Mouse (Mus musculus): Measurements from ENCODE around the gene Sp100. TPM values are rescaled to one million over a fixed set of nuclear protein-coding genes. Genes with fewer than 3 reads are reported as not detected.
A peak's percentile ranks its signal among the peaks of the same experiment; 100 is the strongest.

Sp100 gene
- polyA plus RNA-seq, 1 experiment from 2014 or later = 1.9 TPM

DNA sequence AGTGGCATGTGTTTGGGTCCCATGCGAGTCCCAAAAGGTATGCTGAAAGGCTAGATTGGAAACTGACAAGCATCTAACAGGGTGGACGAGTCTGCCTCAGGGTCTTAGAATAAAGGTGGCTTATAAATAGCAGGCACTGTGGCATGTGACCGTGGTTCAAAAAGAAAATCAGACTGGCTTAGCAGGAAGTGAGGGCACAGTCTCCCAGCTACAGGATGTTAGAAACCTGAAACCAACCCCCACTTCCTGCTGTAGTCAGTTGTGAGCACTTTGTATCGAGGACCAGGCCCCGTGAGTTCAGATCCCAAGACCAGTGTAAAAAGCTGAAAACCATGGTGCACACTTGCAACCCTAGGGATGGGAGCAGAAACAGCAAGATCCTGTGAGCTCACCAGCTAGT is 37.6 kb downstream of the Sp100 start:
- H3K27me3 ChIP-seq (ENCODE audit: control insufficient read depth, insufficient read depth, low read length) = no peaks in the 10 kb centered on the region
- no peak for ATAC-seq (ENCODE audit: low FRiP score, low TSS enrichment)
- DNase-seq = no peak
- no peaks in the 10 kb centered on the region for H3K9me3 ChIP-seq (ENCODE audit: control insufficient read depth, low read length)
- H3K4me2 ChIP-seq (ENCODE audit: low read length) = no peak overlapping the region
- no peaks in the 10 kb centered on the region for H3K4me1 ChIP-seq (ENCODE audit: control insufficient read depth, insufficient read depth, low read length)
- no peak overlapping the region for H3K4me3 ChIP-seq (replicated peaks; ENCODE audit: low read depth, low read length)
- H3K27ac ChIP-seq (replicated peaks; ENCODE audit: low read depth, low read length) = no peak overlapping the region
- WGBS = 83% methylated on average over 5 of the region's 5 CpGs
- H3K9ac ChIP-seq (replicated peaks; ENCODE audit: low read length) = no peak overlapping the region
- H3K36me3 ChIP-seq (ENCODE audit: control insufficient read depth, insufficient read depth, low read length) = no peaks in the 10 kb centered on the region

DNA sequence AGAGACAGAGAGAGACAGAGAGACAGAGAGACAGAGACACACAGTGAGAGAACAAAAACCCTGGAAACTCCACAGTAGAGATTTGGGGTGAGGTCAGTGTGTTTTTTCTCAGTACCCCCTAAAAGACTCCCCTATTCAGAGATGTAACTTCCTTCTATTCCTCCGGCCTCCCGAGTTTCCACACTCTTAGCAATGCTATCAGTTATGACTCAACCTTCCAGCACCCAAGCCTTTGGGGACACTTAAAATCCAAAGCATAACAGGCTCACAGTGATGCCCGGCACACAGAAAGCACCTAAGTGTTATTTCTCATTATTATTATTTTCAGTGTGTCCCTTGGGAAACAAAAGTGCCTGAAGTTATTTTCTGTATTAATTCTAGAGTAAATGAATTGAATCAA is 40.8 kb downstream of the Sp100 start:
- no peak overlapping the region for H3K9ac ChIP-seq (replicated peaks; ENCODE audit: low read length)
- WGBS = 82% methylated on average over 3 of the region's 3 CpGs
- no peak overlapping the region for H3K27ac ChIP-seq (replicated peaks; ENCODE audit: low read depth, low read length)
- H3K4me3 ChIP-seq (replicated peaks; ENCODE audit: low read depth, low read length) = no peak overlapping the region
- no peak overlapping the region for H3K4me2 ChIP-seq (ENCODE audit: low read length)
- no peaks in the 10 kb centered on the region for H3K27me3 ChIP-seq (ENCODE audit: control insufficient read depth, insufficient read depth, low read length)
- no peaks in the 10 kb centered on the region for H3K36me3 ChIP-seq (ENCODE audit: control insufficient read depth, insufficient read depth, low read length)
- DNase-seq = no peak
- H3K9me3 ChIP-seq (ENCODE audit: control insufficient read depth, low read length) = no peaks in the 10 kb centered on the region
- H3K4me1 ChIP-seq (ENCODE audit: control insufficient read depth, insufficient read depth, low read length) = no peaks in the 10 kb centered on the region
- ATAC-seq (ENCODE audit: low FRiP score, low TSS enrichment) = no peak

DNA sequence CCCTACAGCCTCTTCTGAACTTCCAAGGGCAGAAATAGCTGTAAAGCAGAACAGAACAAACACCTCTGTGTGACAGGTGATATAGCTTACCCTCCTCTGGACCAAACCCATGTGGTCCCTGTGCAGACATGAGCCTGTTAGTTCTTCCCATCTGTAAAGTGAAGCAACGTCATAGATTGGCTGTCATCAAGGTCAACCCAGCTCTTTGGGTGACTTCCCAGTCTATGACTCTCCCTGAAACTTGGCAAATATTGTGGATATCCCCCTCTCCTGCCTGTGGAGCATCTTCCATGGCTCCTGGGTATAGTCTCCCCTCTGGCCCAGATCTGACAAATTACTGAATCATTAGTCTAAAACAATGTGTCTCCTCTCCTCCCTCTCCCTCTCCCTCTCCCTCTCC is 42.5 kb downstream of the Sp100 start:
- WGBS = 88% methylated on average over 1 of the region's 1 CpGs
- ATAC-seq (ENCODE audit: low FRiP score, low TSS enrichment) = no peak
- no peak overlapping the region for H3K9ac ChIP-seq (replicated peaks; ENCODE audit: low read length)
- H3K4me3 ChIP-seq (replicated peaks; ENCODE audit: low read depth, low read length) = no peak overlapping the region
- no peak for DNase-seq
- H3K4me1 ChIP-seq (ENCODE audit: control insufficient read depth, insufficient read depth, low read length) = no peaks in the 10 kb centered on the region
- H3K9me3 ChIP-seq (ENCODE audit: control insufficient read depth, low read length) = no peaks in the 10 kb centered on the region
- no peaks in the 10 kb centered on the region for H3K36me3 ChIP-seq (ENCODE audit: control insufficient read depth, insufficient read depth, low read length)
- no peak overlapping the region for H3K4me2 ChIP-seq (ENCODE audit: low read length)
- no peak overlapping the region for H3K27ac ChIP-seq (replicated peaks; ENCODE audit: low read depth, low read length)
- H3K27me3 ChIP-seq (ENCODE audit: control insufficient read depth, insufficient read depth, low read length) = no peaks in the 10 kb centered on the region

DNA sequence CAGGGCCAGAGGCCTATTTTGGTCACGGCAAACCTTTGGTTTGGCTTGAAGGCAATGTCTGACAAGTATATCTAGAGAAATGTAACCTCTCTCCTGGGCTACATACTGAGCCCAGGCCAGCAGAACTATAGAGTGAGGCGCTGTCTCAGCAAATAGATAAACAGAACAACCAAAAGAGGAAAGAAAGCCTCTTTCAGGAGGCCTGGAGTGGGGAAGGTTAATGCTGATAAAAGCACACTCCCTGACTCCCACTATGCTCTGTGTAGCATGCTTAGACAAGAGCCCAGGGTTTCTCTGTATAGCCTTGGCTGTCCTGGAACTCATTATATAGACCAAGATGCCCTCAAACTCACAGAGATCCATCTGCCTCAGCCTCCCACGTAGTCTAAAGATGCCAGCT is 43.5 kb downstream of the Sp100 start:
- H3K27ac ChIP-seq (replicated peaks; ENCODE audit: low read depth, low read length) = no peak overlapping the region
- 86% methylated on average over 3 of the region's 3 CpGs for WGBS
- ATAC-seq (ENCODE audit: low FRiP score, low TSS enrichment) = no peak
- DNase-seq = no peak
- no peak overlapping the region for H3K9ac ChIP-seq (replicated peaks; ENCODE audit: low read length)
- H3K4me1 ChIP-seq (ENCODE audit: control insufficient read depth, insufficient read depth, low read length) = no peaks in the 10 kb centered on the region
- no peaks in the 10 kb centered on the region for H3K9me3 ChIP-seq (ENCODE audit: control insufficient read depth, low read length)
- H3K36me3 ChIP-seq (ENCODE audit: control insufficient read depth, insufficient read depth, low read length) = no peaks in the 10 kb centered on the region
- no peak overlapping the region for H3K4me3 ChIP-seq (replicated peaks; ENCODE audit: low read depth, low read length)
- H3K27me3 ChIP-seq (ENCODE audit: control insufficient read depth, insufficient read depth, low read length) = no peaks in the 10 kb centered on the region
- no peak overlapping the region for H3K4me2 ChIP-seq (ENCODE audit: low read length)

DNA sequence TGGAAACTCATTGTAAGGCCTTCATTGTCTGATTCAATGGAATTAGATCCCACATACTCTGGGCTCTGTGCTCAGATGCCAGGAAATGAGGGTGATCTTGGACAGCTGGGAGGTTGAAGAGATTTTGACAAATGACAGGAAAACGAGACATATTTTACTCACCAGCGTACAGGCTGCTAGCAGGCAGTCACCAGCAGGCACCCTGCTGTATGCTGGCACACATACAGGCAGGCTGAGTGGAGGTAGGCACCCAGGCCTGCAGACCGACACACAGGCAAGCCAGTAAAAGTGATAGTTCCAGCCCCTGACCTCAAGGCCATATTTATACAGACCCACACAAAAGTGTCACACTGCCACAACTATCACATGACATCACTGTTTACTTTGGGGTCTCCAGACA is 45.9 kb downstream of the Sp100 start:
- H3K9ac ChIP-seq (replicated peaks; ENCODE audit: low read length) = no peak overlapping the region
- no peaks in the 10 kb centered on the region for H3K36me3 ChIP-seq (ENCODE audit: control insufficient read depth, insufficient read depth, low read length)
- H3K4me3 ChIP-seq (replicated peaks; ENCODE audit: low read depth, low read length) = no peak overlapping the region
- ATAC-seq (ENCODE audit: low FRiP score, low TSS enrichment) = no peak
- no peak for DNase-seq
- no peaks in the 10 kb centered on the region for H3K27me3 ChIP-seq (ENCODE audit: control insufficient read depth, insufficient read depth, low read length)
- H3K27ac ChIP-seq (replicated peaks; ENCODE audit: low read depth, low read length) = no peak overlapping the region
- H3K4me1 ChIP-seq (ENCODE audit: control insufficient read depth, insufficient read depth, low read length) = no peaks in the 10 kb centered on the region
- no peaks in the 10 kb centered on the region for H3K9me3 ChIP-seq (ENCODE audit: control insufficient read depth, low read length)
- 83% methylated on average over 3 of the region's 3 CpGs for WGBS
- no peak overlapping the region for H3K4me2 ChIP-seq (ENCODE audit: low read length)

DNA sequence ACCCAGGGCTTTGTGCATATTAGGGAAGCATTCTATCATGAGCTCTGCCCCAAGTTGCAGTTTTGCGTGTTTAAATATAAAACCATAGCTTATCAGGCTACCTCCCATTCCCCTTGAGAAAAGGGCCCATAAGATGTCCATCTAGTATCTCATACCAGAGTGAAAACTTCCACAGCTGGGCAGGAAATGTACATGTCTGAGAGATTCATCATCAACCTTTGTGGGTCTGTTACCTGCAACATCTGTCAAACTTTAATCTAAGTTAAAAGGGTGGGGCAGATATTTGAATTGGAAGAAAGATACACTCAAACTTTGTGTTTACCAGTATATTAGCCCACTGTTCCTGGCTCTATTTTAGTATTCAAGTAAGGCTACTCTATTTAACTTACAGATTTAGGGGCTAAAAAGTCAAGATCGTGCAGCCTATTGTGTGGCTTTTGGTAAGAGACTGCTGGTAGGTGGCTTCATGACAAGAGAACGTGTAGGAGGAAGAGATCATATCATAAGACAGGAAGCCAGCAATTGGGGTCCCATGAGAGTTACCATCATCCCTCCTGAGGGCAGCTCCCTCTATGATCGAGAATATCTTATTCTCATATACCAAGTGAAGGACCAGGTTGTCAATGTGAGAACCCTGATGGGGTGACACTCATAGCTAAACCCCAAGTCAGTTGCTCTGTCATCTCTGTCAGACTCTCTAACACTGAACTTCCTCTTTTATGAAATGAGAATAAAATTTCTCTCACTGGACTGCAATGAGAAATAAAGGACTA is 48.1 kb downstream of the Sp100 start:
- H3K9me3 ChIP-seq (ENCODE audit: control insufficient read depth, low read length) = no peaks in the 10 kb centered on the region
- ATAC-seq (ENCODE audit: low FRiP score, low TSS enrichment) = no peak
- no peak for DNase-seq
- no peak overlapping the region for H3K9ac ChIP-seq (replicated peaks; ENCODE audit: low read length)
- no peaks in the 10 kb centered on the region for H3K4me1 ChIP-seq (ENCODE audit: control insufficient read depth, insufficient read depth, low read length)
- 91% methylated on average over 4 of the region's 4 CpGs for WGBS
- H3K27me3 ChIP-seq (ENCODE audit: control insufficient read depth, insufficient read depth, low read length) = no peaks in the 10 kb centered on the region
- no peak overlapping the region for H3K4me3 ChIP-seq (replicated peaks; ENCODE audit: low read depth, low read length)
- no peaks in the 10 kb centered on the region for H3K36me3 ChIP-seq (ENCODE audit: control insufficient read depth, insufficient read depth, low read length)
- H3K4me2 ChIP-seq (ENCODE audit: low read length) = no peak overlapping the region
- H3K27ac ChIP-seq (replicated peaks; ENCODE audit: low read depth, low read length) = no peak overlapping the region

DNA sequence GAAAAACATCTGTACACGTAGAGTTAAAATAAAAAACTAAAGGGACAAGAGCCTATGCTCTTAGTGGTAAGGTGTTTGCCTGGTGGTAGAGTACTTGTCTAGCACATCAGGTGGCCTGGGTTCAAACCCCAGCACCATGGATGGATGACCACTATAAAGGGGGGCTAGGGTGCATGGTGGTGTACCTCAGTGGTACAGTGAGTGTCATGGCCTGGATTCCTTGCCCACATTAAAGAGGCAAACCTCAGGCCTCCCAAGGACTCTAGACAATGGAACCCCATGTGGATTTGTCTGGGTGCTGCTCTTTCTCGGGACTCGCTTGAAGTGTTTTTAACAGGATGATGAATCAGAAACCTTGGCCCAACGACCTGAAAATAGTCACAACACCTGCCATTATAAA is 52.7 kb downstream of the Sp100 start:
- H3K9ac ChIP-seq (replicated peaks; ENCODE audit: low read length) = no peak overlapping the region
- no peak for DNase-seq
- H3K4me2 ChIP-seq (ENCODE audit: low read length) = no peak overlapping the region
- H3K36me3 ChIP-seq (ENCODE audit: control insufficient read depth, insufficient read depth, low read length) = no peaks in the 10 kb centered on the region
- no peaks in the 10 kb centered on the region for H3K9me3 ChIP-seq (ENCODE audit: control insufficient read depth, low read length)
- no peaks in the 10 kb centered on the region for H3K4me1 ChIP-seq (ENCODE audit: control insufficient read depth, insufficient read depth, low read length)
- no peak for ATAC-seq (ENCODE audit: low FRiP score, low TSS enrichment)
- H3K27me3 ChIP-seq (ENCODE audit: control insufficient read depth, insufficient read depth, low read length) = no peaks in the 10 kb centered on the region
- 78% methylated on average over 4 of the region's 4 CpGs for WGBS
- no peak overlapping the region for H3K4me3 ChIP-seq (replicated peaks; ENCODE audit: low read depth, low read length)
- H3K27ac ChIP-seq (replicated peaks; ENCODE audit: low read depth, low read length) = no peak overlapping the region

DNA sequence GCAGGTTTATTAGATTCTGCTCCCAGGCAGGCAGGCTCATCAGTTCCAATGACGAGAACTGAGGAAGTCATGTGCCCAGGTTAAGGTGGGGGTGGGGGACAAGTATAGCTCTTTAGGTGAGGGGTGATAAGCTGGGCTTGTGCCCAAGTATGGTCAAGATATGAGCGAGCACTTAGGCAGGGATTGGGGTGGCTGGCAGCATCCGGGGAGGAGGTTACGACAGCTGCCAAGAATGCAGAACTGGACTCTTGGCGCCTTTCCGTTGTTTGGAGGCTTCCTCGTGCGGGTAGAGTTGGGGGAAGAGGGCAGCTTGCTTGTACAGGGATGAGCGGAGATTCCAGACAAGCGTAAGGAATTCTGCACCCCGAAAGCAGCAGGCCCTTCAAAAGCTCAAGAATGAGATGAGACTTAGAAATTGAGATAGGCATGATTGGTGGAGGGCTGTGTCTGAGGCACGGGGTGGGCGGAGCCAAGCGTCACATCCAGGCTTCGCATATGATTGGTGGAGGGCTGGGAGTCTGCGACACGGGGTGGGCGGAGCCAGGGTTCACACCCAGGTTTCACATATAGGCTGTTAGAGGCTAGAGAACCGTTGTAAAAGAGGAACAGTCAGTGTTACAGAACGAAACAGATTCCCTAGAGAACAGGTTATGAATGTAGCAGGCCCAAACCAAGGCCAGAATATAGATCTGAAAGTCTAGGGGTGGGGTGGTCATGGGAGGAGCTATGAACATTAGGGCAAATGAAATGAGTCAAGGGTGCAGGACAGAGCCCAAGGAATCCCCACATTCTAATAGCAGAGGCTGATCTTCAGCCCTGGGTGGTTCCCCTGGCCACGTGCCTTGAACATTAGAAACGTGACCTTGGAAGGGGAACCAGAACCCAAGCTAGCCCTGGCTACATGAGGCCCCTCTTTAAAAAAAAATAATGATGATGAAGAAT is 53.7 kb downstream of the Sp100 start:
- WGBS = 27% methylated on average over 22 of the region's 22 CpGs
- no peaks in the 10 kb centered on the region for H3K36me3 ChIP-seq (ENCODE audit: control insufficient read depth, insufficient read depth, low read length)
- DNase-seq (peak; percentile 91), ATAC-seq (ENCODE audit: low FRiP score, low TSS enrichment) (peak; percentile 98)
- peak overlapping the region; percentile 36 for H3K4me3 ChIP-seq (replicated peaks; ENCODE audit: low read depth, low read length)
- no peaks in the 10 kb centered on the region for H3K9me3 ChIP-seq (ENCODE audit: control insufficient read depth, low read length)
- H3K27ac ChIP-seq (replicated peaks; ENCODE audit: low read depth, low read length) = peak overlapping the region; percentile 60
- no peak overlapping the region; the same call in 1 of the 2 replicates for H3K9ac ChIP-seq (replicated peaks; ENCODE audit: low read length)
- peak overlapping the region; percentile 58 for H3K4me2 ChIP-seq (ENCODE audit: low read length)
- H3K27me3 ChIP-seq (ENCODE audit: control insufficient read depth, insufficient read depth, low read length) = no peaks in the 10 kb centered on the region
- no peaks in the 10 kb centered on the region for H3K4me1 ChIP-seq (ENCODE audit: control insufficient read depth, insufficient read depth, low read length)
